Mouse (Mus musculus) embryo, embryonic 11 days (tissue): ENCODE results near the gene Asb6.

Source experiments
- DNase-seq: peaks from one replicate; pipeline ENCODE4 v3.0.0-alpha.2; 2015

Gene Asb6

DNA sequence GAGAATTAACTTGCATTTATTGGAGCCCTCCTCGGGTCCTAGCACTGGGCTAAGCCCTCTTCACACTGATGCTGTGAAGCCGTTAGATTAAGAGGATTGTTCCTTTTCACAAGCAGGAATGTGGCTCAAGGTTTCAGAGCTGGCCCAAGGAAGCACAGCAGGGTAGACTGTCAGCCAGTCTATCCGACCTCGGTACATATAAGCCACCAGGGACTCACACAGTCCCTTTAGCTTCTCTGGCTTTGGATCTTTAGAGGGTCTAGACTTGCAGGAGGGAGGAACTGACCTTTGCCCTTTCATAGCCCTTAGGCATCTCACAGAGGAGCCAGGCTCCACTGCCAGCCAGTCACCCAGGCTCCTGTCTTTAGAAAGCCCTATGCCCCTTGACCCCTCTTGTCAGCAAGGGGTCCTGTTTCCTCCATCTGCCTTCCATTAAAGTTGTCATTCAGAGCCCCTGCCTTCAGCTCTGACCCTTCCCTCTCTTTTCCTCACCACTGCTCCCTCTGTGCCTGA lies at the start of gene Asb6:
Gene Asb6 (minus strand): TSS at position 51 of the 513 bp plus-strand sequence.
- peak; percentile 72 for DNase-seq

- no peak for DNase-seq
These were observed 49.3 kb upstream of the Asb6 start for GRCm38 (mm10) chr2:30879481-30879880.

- DNase-seq = peak; percentile 66
These were observed 45.7 kb upstream of the Asb6 start for GRCm38 (mm10) chr2:30875621-30876432.

DNA sequence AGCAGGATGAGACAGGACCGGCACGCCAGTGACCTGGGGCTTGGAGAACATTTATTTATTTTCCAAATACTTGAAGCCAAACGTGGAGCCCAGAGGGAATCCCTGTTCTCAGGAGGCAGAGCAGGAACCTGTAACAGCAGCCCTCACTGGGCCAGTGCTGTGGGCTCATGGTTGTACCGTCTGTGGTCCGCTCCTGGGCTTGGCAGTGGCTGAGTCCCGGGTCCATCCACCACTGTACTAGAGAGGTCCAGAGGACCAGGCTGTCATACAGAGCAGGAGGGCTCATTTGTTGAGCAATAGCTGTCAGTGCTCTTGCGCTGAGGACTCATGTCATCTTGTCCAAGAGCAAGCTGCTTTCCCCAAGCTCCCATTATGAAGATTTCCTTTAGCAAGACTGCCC lies 45.0 kb upstream of the Asb6 start:
- DNase-seq = no peak

- DNase-seq = no peak
These were observed 44.3 kb upstream of the Asb6 start for GRCm38 (mm10) chr2:30874445-30874844.

GRCm38 (mm10) chr2:30872669-30873068 lies 42.5 kb upstream of the Asb6 start:
- peak; percentile 73 for DNase-seq

DNA sequence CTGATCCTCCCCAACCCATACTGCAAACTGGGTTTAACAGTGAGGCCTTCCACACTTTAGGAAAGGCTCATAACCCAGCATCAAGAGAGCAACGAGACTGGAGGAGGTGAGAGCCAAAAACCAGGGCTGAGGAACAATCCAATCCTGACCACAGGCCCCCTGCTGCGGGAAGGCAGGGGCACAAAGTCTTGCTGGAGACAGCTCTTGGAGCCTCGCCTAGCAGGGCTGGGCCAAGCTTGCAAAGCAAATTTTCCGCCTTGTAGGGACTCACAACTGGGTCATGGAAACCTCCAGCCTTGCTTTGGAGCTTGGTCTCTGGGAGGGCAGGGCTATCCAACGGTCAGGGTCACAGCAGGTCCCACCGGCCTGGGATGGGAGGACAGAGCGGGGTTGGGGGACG lies 40.7 kb upstream of the Asb6 start:
- DNase-seq = no peak

GRCm38 (mm10) chr2:30865426-30865825 lies 35.3 kb upstream of the Asb6 start:
- no peak for DNase-seq

DNA sequence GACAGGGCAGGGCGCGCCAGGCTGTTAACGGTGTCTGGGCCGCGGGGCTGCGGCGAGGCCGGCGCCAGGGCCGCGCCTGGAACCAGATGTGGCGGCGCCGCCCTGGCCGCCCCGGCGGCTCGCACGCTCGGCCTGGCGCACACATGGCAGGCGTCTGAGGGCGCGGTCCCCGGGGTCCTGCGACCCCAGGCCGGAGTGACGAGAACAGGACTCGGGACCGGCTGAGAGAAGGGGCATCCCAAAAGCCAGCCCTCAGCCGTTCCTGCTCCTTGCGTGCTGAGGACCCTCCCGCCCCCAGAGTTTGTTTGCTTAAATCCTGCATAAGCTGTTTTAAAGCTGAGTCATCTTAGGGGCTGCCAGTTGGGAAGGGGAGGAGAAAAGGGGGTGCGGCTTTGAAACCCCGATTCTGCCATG lies 34.8 kb upstream of the Asb6 start:
- DNase-seq = peak; percentile 78

DNA sequence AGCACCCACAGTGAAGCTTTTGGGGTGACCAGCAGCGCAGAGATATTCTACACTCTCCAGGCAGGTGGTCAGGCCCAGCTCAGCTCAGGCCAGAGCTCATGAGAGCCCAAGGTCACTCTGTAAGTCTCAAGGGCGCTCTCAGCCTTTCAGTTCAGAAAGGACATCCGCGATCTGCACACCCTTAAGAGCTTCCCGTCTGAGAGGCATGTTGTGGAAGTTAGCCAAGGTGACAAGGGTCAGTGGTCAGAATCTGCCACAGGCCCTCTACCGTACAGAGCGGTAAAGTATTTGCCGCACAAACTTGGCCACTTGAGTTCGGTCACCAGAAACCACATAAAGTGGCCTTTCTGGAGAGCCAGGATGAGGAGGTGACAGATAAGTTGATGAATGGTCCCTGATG lies 33.4 kb upstream of the Asb6 start:
- no peak for DNase-seq

DNA sequence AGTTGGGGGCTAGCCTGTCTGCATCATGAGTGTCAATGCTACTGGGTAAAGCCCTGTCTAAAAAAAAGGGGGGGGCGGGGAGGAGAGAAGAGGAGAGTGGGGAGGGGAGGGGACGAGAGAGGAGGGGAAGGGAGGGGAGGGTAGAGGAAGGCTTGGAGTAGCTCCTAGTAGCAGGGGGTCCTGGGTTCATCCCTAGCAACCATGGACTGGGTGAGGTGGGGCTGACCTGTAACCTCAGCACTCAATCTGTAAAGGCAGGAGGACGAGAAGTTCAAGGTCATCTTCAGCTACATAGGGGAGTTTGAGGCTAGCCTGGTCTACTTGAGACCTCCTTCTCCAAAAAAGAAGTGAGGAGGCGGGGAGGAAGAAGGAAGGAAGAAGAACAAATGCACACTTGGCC lies 31.9 kb upstream of the Asb6 start:
- DNase-seq = no peak

- no peak for DNase-seq
These were observed 29.6 kb upstream of the Asb6 start for GRCm38 (mm10) chr2:30859782-30860181.

DNA sequence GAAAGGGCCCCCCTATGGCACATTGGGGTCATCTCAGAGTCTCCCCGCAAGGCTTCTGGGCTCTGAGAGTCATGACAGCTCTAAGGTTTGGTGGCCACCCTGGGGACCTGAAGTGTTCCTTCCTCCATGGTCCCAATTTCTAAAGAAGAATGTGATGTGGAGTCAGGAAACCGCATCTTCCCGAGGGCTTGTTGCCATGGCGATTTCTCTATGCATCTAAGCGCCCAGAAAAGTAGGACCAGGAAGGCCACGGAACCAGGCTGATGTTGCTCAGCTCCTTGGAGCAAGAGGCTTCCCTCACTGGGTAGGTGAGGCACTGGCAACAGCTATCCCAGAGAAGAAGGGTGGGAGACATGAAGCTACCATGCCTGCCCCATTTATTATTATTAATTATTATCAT lies 26.9 kb upstream of the Asb6 start:
- no peak for DNase-seq

GRCm38 (mm10) chr2:30852771-30853313 lies 22.7 kb upstream of the Asb6 start:
- peak; percentile 64 for DNase-seq

GRCm38 (mm10) chr2:30850581-30850980 lies 20.4 kb upstream of the Asb6 start:
- DNase-seq = no peak

GRCm38 (mm10) chr2:30848184-30848583 lies 18.1 kb upstream of the Asb6 start:
- DNase-seq = no peak

DNA sequence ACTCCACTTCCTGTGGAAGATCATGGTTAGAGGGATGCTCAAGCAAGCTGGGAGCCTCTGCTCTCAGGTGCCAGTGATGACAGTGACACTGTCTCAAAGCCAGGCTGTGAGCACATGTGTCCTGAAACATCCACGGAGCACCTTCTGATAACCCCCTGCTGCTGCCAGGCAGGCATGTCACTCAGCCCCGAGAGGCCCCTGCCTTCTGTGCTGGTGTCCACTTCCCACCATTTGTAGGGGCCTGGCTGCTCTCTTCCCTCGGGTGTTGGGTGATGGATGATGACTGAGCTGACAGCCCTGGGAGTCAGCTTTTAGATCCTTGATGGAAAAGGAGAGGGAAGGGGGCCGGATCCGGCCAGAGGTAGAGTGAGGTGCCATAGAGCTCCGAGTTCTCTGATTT lies 16.6 kb upstream of the Asb6 start:
- no peak for DNase-seq

- no peak for DNase-seq
These were observed 16.1 kb upstream of the Asb6 start for GRCm38 (mm10) chr2:30846236-30846635.

DNA sequence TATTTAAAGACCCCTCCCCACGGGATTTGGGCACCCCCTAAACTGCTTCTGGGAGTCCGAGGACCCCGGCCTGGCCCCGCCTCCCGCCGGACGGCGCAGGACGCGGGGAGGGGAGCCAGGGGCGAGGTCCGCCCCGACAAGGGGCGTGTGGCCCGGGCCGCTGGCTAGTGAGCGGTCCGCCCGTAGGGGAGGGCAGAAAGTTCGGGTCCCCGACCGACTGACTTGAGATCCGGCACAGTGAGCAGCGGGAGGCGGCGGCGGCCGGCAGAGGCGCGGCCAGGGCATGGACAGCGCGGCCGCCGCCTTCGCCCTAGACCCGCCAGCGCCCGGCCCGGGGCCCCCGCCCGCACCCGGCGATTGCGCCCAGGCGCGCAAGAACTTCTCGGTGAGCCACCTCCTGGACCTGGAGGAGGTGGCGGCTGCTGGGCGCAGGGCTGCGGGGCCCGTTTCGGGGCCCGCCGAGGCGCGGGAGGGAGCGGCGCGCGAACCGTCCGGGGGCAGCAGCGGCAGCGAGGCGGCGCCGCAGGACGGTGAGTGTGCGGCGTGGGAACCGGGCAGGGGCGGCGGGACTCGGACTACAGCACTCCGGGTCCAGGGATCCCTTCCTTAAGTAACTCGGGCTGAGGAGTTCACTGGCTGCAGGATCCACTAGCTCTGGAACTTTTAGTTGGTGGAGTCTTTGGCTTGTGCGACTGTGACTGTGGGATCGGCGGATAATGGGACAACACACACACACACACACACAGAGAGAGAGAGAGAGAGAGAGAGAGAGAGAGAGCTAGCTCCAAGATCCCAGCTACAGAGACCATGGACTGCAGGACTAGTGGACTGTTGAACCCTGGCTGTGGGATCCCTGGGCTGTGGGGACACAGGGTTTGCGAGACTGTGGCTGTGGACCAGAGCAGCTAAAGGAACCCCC lies 15.3 kb upstream of the Asb6 start:
- DNase-seq = peak; percentile 75

DNA sequence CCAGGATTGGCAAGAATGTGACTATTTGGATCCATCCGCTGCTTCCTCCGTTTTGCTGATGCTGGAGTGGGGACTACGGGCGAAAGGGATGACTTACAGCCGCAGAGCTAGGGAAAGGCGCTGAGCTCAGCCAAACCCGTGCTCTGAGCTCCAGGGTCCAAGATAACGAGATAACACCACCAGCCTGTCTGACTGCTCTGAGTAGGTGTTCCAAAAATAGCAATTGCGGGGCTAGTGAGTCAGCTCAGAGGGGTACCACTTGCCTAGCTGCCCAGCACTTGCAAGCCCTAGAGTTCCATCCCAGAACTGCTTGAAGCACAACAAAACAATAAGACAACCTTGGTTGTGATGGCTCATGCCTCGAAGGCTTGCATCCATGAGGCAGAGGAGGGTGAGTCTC lies 12.5 kb upstream of the Asb6 start:
- DNase-seq = no peak

DNA sequence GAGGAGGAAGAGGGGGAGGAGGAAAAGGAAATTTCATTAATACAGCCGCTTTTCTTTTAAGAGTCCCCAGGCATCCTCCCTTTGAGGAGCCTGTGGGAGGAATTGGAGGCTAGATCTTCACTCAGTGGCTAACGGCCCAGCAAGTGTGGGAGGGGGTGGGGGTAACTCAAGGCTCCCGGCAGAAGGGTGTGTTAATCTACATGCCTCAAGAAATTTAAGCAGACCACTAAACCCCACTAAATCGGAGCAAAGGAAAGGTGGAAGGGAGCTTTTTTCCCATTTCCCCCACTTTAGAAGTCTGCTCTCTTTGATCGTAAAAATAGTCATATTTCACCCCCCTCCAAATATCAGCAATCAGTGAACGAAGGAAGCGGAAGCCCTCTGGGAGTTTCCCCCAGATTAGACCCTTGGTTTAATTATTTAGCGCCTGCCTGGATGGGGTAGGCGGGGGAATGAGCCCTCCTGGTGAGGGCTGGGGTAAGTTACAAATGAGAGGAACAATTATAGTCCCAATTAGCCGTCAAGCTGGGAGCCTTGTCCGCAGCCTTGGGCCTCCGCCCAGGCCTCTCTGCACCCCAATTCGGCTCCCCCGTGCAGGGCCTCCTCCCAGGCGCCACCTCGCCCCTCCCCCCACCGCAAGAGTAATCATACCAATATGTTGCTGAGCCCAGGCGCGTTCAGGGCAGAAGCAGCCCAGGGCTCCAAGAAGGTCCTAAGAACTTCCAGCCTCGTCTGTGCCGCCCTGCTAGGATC lies 6.3 kb upstream of the Asb6 start:
- peak; percentile 73 for DNase-seq

DNA sequence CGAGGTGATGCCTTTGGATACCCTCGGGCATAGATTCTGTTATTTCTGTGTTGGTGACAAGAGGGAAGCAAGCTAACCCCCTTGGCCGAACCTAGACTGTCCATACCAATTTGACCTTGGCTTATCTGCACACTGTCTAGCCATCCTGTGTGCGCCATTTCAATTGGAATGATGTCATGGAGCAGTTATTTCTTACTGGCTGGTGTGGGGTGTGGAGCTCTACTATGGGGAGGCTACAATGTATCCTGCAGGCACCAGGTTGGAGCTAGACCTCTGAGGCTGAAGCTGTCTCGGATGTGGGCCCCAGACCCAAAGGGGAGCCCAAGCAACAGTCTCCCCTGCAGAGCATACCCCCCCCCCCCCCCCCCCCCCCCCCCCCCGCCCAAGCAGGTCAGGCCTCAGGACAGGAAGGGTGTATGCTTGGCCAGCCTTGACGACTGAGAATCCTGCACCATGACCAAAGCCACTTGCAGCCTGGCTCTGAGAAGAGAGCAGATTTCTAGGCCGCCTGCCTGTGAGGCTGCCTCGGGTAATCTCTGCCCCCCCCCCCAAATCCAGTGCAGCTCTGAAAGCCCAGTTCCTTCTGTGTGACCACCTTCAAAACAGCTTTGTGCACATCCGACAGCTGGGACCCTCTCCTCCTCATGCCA lies 4.4 kb upstream of the Asb6 start, which contains the start of gene Prrx2:
Gene Prrx2 (plus strand): TSS at position 600 of the 650 bp plus-strand sequence.
- DNase-seq = no peak
